Mouse (Mus musculus): ENCODE data around the gene Cop1. TPM values are rescaled to one million over a fixed set of nuclear protein-coding genes. Genes with fewer than 3 reads are reported as not detected.
A peak's percentile ranks its signal among the peaks of the same experiment; 100 is the strongest.
"Not testable (repeated sequence)": the region's sequence is repeated elsewhere in the genome, so short reads cannot be mapped to it uniquely, and the experiment has no call there.

Cop1 gene
- 102 and 126 TPM in 2 replicates for polyA plus RNA-seq (2014; fragmentation: Nextera tagmentation; extraction: Ambion mirVana)

DNA sequence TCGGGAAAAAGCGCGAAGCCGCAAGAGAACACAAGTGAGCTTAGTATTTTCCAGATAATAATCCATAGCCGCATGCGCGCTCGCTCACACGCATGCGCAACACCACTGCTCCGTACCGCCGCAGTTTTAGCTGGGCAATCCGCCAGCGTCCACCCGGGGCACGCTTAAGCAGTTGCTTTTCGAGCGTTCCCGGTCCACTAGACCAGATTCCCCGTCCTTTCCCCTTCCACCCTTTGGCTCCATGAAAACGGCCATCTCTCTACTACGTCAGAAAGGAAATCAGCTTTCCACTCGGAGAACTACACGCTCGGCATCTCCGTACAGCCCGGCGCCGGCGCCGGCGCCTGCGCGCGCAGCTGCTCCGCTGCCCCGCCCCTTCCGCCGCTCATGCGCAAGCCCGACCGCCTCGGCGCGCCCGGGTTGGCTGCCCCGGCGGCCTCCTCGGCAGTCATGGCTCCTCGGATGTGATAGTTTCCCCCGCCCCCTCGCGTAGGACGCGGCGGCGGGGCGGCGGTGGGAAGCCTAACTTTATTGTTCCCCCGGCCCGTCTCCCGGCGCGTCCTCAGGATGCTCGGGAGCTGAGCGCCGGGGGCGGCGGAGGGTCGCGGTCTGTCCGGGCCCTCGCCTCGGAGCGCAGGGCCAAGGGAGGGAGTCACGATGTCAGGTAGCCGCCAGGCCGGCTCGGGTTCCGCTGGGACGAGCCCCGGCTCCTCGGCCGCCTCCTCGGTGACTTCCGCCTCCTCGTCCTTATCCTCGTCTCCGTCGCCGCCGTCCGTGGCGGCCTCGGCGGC is at the start of gene Cop1:
Gene Cop1, plus strand, starts transcription at position 540 of the 791 bp plus-strand sequence.
- H3K4me1 ChIP-seq (ENCODE audit: control insufficient read depth, insufficient read depth, low read length); H3K9me3 ChIP-seq (ENCODE audit: control insufficient read depth, low read length); H3K36me3 ChIP-seq (ENCODE audit: control insufficient read depth, insufficient read depth, low read length); H3K27me3 ChIP-seq (ENCODE audit: control insufficient read depth, insufficient read depth, low read length): not testable (repeated sequence)
- peak within 1 kb of the TSS; percentile 43 for H3K4me3 ChIP-seq (ENCODE audit: low read depth, low read length)
- peak; percentile 98 for ATAC-seq (ENCODE audit: low FRiP score)
- H3K9ac ChIP-seq (ENCODE audit: low read length) = peak within 1 kb of the TSS; percentile 79
- peak within 1 kb of the TSS; percentile 86 for H3K27ac ChIP-seq (ENCODE audit: low read depth, low read length)
- WGBS = under 1% methylated on average over 75 of the region's 97 CpGs
- DNase-seq (ENCODE audit: low spot score, missing footprints) = peak; percentile 99
- H3K4me2 ChIP-seq = peak within 1 kb of the TSS; percentile 56

DNA sequence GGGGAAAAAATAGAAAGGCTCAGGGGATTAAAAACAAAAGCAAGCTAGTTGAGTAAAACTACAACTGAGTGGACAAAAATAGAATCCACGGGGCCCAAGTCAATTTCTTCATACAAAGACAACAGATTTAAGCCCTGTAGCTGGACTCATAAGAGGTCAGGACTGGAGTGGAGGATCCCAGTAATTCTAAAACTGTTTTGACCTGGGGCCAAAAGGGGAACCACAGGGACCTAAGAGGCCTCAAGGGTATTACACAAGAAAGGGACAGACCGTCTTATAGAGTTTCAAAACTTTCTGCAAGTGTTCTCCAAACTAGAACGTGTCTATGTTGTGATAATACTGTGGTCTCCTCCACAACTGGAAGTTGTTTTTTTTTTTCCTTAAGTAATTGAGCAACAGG is 45.4 kb upstream of the Cop1 start:
- 39% methylated on average over 3 of the region's 3 CpGs for WGBS
- no peak for ATAC-seq (ENCODE audit: low FRiP score)

DNA sequence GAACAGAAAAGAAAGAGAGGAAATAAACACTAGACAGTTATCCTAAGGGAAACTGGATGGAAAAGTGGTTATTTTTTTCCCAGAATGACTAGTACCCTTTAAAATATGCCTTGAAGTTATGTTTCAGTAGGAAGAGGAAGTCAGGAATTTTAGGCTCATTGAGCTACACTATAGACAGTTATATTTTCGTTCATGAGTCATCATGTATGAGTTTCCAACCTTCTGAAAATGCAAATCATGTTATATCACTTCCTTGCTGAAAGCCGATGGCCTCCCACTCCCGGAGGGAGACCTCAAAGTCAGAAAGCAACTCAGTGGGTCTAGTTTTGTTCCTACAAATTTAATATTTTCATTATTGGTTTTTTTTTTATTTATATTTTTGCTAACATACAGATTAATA is 33.5 kb upstream of the Cop1 start:
- no peak overlapping the region for H3K9ac ChIP-seq (ENCODE audit: low read length)
- H3K9me3 ChIP-seq (ENCODE audit: control insufficient read depth, low read length) = no peaks in the 10 kb centered on the region
- no peak overlapping the region for H3K4me3 ChIP-seq (ENCODE audit: low read depth, low read length)
- no peaks in the 10 kb centered on the region for H3K36me3 ChIP-seq (ENCODE audit: control insufficient read depth, insufficient read depth, low read length)
- DNase-seq (ENCODE audit: low spot score, missing footprints) = no peak
- 78% methylated on average over 3 of the region's 3 CpGs for WGBS
- H3K27me3 ChIP-seq (ENCODE audit: control insufficient read depth, insufficient read depth, low read length) = no peaks in the 10 kb centered on the region
- H3K4me1 ChIP-seq (ENCODE audit: control insufficient read depth, insufficient read depth, low read length) = no peaks in the 10 kb centered on the region
- no peak for ATAC-seq (ENCODE audit: low FRiP score)
- no peak overlapping the region for H3K27ac ChIP-seq (ENCODE audit: low read depth, low read length)
- no peak overlapping the region for H3K4me2 ChIP-seq

More for the DNA sequence above, 45.4 kb upstream of the Cop1 start:
- Histone ChIP-seq H3K4me1 (ENCODE audit: control insufficient read depth, insufficient read depth, low read length) (no peaks in the 10 kb centered on the region), H3K9ac (ENCODE audit: low read length) (no peak overlapping the region), H3K4me3 (ENCODE audit: low read depth, low read length) (no peak overlapping the region), H3K27ac (ENCODE audit: low read depth, low read length) (no peak overlapping the region), H3K9me3 (ENCODE audit: control insufficient read depth, low read length) (no peaks in the 10 kb centered on the region), H3K4me2 (no peak overlapping the region), H3K27me3 (ENCODE audit: control insufficient read depth, insufficient read depth, low read length) (no peaks in the 10 kb centered on the region), H3K36me3 (ENCODE audit: control insufficient read depth, insufficient read depth, low read length) (no peaks in the 10 kb centered on the region)
- DNase-seq (ENCODE audit: low spot score, missing footprints) = no peak

DNA sequence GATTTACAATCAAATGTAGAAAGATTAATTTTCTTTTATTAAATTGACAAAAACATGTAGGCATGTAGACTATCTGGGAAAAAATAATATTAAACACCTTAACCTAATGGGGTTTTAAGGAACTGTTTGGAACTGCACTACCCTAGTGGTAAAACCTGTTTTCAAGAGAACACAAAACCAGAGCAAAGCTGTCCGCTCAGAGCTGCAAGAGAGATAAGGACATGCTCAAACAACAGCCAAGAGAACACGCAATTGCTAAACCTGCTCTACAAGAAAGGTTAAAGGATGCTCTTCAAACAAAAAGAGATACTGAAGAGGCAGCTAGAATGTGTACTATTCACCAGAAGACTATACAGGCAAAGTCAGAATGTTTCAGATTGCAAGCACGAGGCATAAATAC is 32.5 kb upstream of the Cop1 start:
- DNase-seq (ENCODE audit: low spot score, missing footprints) = no peak
- Histone ChIP-seq H3K4me2 (no peak overlapping the region), H3K9me3 (ENCODE audit: control insufficient read depth, low read length) (no peaks in the 10 kb centered on the region), H3K27me3 (ENCODE audit: control insufficient read depth, insufficient read depth, low read length) (no peaks in the 10 kb centered on the region), H3K27ac (ENCODE audit: low read depth, low read length) (no peak overlapping the region), H3K4me3 (ENCODE audit: low read depth, low read length) (no peak overlapping the region), H3K9ac (ENCODE audit: low read length) (no peak overlapping the region), H3K4me1 (ENCODE audit: control insufficient read depth, insufficient read depth, low read length) (no peaks in the 10 kb centered on the region), H3K36me3 (ENCODE audit: control insufficient read depth, insufficient read depth, low read length) (no peaks in the 10 kb centered on the region)
- 91% methylated on average over 3 of the region's 3 CpGs for WGBS
- no peak for ATAC-seq (ENCODE audit: low FRiP score)

DNA sequence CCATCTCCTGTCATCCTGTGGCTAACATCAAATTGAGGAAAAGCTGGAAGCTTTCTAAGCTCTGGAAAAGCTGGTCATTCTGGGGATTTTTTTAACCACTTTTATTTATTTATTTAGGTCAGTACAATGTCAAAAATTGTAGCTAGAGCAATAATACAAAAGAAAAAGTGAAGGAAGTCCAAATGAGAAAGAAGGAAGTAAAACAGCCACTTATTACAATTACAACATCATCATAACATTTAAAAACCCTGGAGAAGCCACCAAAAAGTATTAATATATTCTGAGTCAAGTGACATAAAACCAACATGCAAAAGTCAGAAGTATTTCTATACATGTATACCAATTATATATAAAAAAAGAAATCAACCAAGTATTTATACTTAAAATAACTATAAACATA is 30.9 kb upstream of the Cop1 start:
- no peak for ATAC-seq (ENCODE audit: low FRiP score)
- Histone ChIP-seq H3K4me3 (ENCODE audit: low read depth, low read length) (no peak overlapping the region), H3K4me1 (ENCODE audit: control insufficient read depth, insufficient read depth, low read length) (no peaks in the 10 kb centered on the region), H3K9me3 (ENCODE audit: control insufficient read depth, low read length) (no peaks in the 10 kb centered on the region), H3K27ac (ENCODE audit: low read depth, low read length) (no peak overlapping the region), H3K27me3 (ENCODE audit: control insufficient read depth, insufficient read depth, low read length) (no peaks in the 10 kb centered on the region), H3K36me3 (ENCODE audit: control insufficient read depth, insufficient read depth, low read length) (no peaks in the 10 kb centered on the region), H3K9ac (ENCODE audit: low read length) (no peak overlapping the region), H3K4me2 (no peak overlapping the region)
- no peak for DNase-seq (ENCODE audit: low spot score, missing footprints)

DNA sequence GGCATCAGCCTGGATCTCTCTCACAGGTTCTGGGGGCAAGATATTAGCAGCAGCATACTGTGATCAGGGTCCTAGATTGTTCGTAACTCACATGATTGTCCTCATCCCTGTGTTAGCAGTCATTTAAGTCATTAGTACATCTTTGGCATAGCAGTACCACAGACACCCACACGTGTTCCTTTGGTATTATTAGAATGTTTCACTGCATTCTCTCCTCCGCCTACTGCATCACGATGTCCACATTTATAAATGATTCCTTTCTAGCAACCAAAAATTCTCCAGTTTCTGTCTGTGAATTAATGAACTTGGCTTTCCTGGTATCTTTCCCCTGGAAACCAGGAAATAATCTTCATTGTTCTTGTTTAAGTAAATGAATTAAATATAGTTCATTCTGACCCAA is 20.4 kb upstream of the Cop1 start:
- Histone ChIP-seq H3K4me3 (ENCODE audit: low read depth, low read length) (no peak overlapping the region), H3K4me1 (ENCODE audit: control insufficient read depth, insufficient read depth, low read length) (no peaks in the 10 kb centered on the region), H3K9me3 (ENCODE audit: control insufficient read depth, low read length) (no peaks in the 10 kb centered on the region), H3K27ac (ENCODE audit: low read depth, low read length) (no peak overlapping the region), H3K27me3 (ENCODE audit: control insufficient read depth, insufficient read depth, low read length) (no peaks in the 10 kb centered on the region), H3K9ac (ENCODE audit: low read length) (no peak overlapping the region), H3K4me2 (no peak overlapping the region), H3K36me3 (ENCODE audit: control insufficient read depth, insufficient read depth, low read length) (no peaks in the 10 kb centered on the region)
- ATAC-seq (ENCODE audit: low FRiP score) (no peak), DNase-seq (ENCODE audit: low spot score, missing footprints) (no peak)
- 82% methylated on average over 4 of the region's 4 CpGs for WGBS

DNA sequence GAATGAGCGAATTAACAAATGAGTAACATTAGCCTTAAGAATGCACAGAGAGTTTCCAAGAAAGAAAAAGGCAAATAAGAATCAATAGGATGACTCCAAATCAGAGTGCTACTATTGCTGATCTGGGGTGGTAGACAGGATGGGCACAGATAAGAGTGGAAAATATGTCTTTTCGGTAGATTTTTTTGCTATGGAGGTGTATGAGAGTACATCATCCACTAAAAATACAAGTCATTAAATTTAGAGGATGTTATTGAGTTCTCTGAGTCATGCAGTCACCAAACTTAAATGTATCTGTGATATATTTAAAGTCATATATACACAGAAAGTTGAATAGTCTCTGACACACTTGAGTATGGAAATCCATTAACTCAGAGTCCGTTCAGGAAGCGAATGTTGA is 14.7 kb upstream of the Cop1 start:
- Histone ChIP-seq H3K9me3 (ENCODE audit: control insufficient read depth, low read length) (no peaks in the 10 kb centered on the region), H3K4me1 (ENCODE audit: control insufficient read depth, insufficient read depth, low read length) (no peaks in the 10 kb centered on the region), H3K27ac (ENCODE audit: low read depth, low read length) (no peak overlapping the region), H3K4me3 (ENCODE audit: low read depth, low read length) (no peak overlapping the region), H3K27me3 (ENCODE audit: control insufficient read depth, insufficient read depth, low read length) (no peaks in the 10 kb centered on the region), H3K36me3 (ENCODE audit: control insufficient read depth, insufficient read depth, low read length) (no peaks in the 10 kb centered on the region), H3K9ac (ENCODE audit: low read length) (no peak overlapping the region), H3K4me2 (no peak overlapping the region)
- DNase-seq (ENCODE audit: low spot score, missing footprints) (no peak), ATAC-seq (ENCODE audit: low FRiP score) (no peak)
- WGBS = 93% methylated on average over 4 of the region's 4 CpGs

DNA sequence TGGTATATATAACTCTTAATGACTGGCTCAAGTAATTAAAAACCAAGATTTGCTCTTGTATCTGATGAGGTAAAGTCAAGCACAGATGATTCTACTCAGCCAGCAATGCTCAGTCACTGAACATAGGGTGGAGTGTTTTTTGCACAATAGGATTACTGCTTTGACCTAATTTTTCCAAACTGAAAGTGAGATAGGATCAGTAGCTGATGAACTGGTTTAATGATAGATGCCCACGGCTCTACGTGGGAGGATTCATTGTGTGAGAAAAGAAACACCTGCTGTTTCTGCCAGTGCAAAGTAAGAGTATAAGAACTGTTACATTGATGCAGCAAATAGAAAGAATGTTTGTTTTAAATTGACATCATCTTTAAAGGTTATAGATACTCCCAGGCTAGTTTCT is 10.1 kb upstream of the Cop1 start:
- ATAC-seq (ENCODE audit: low FRiP score) = no peak
- WGBS = 82% methylated on average over 2 of the region's 2 CpGs

DNA sequence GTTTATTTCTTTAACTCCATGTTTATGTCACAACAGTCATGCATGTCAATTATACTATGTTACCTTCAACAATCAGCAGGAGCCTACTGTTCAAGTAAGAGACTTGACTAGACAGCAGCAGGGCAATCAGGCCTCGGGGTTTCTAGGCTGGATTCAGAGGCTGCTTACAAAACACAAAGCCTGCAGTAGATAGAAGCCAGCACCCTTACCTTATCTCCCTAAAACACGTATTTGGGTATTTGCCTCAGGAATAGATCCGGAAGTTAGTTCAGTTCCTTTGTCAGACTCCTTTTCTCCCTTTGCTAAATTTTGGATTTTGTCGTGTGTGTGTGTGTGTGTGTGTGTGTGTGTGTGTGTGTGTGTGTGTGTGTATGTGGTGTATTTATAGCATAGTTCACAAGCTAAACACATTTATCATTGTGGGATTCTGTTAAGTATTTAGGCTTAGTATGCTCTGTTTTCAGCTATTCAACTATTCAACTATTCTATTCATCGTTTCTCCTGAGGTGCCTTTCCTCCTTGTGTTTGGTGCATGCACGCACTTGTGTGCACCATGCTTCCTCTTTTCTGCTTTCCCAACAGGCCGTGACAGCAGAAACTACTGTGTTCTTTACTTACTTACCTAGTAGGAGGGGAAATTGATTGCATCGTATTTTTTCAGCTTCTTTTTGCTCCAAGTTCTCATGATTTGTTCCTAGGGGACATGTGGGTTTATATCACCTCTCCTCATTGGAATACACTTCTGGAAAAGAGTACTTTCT is 6.9 kb upstream of the Cop1 start:
- Histone ChIP-seq H3K9me3 (ENCODE audit: control insufficient read depth, low read length) (no peaks in the 10 kb centered on the region), H3K9ac (ENCODE audit: low read length) (no peak overlapping the region), H3K4me1 (ENCODE audit: control insufficient read depth, insufficient read depth, low read length) (no peaks in the 10 kb centered on the region), H3K27ac (ENCODE audit: low read depth, low read length) (no peak overlapping the region), H3K27me3 (ENCODE audit: control insufficient read depth, insufficient read depth, low read length) (no peaks in the 10 kb centered on the region), H3K4me3 (ENCODE audit: low read depth, low read length) (no peak overlapping the region), H3K4me2 (no peak overlapping the region), H3K36me3 (ENCODE audit: control insufficient read depth, insufficient read depth, low read length) (no peaks in the 10 kb centered on the region)
- WGBS = 76% methylated on average over 8 of the region's 8 CpGs
- no peak for DNase-seq (ENCODE audit: low spot score, missing footprints)
- no peak for ATAC-seq (ENCODE audit: low FRiP score)

More for the DNA sequence above, 10.1 kb upstream of the Cop1 start:
- Histone ChIP-seq H3K27me3 (ENCODE audit: control insufficient read depth, insufficient read depth, low read length) (no peaks in the 10 kb centered on the region), H3K36me3 (ENCODE audit: control insufficient read depth, insufficient read depth, low read length) (no peaks in the 10 kb centered on the region), H3K4me3 (ENCODE audit: low read depth, low read length) (no peak overlapping the region), H3K4me1 (ENCODE audit: control insufficient read depth, insufficient read depth, low read length) (no peaks in the 10 kb centered on the region), H3K4me2 (no peak overlapping the region), H3K9me3 (ENCODE audit: control insufficient read depth, low read length) (no peaks in the 10 kb centered on the region), H3K27ac (ENCODE audit: low read depth, low read length) (no peak overlapping the region), H3K9ac (ENCODE audit: low read length) (no peak overlapping the region)
- no peak for DNase-seq (ENCODE audit: low spot score, missing footprints)

Measured in midbrain, embryonic 11.5 days (tissue).